Mouse (Mus musculus) ES-E14 (cell line): ENCODE measurements around the gene Crybb1. TPM values are rescaled to one million over a fixed set of nuclear protein-coding genes. Genes with fewer than 3 reads are reported as not detected.

Source experiments
- DNase-seq: peaks from one replicate; pipeline ENCODE4 v3.0.0-alpha.2; 2013; ENCODE audit warnings: low read depth, low spot score
- H3K27ac ChIP-seq: 2 replicates; pipeline ENCODE4 v1.5.1; 2012; ENCODE audit warnings: low read depth, mild to moderate bottlenecking, low read length, moderate library complexity, mixed read lengths; ENCODE audit not compliant: poor library complexity, insufficient read depth, severe bottlenecking
- H3K36me3 ChIP-seq: 2 replicates; pipeline ENCODE4 v1.6.1; 2012; ENCODE audit warnings: mild to moderate bottlenecking, low read length, moderate library complexity, mixed read lengths; ENCODE audit not compliant: control insufficient read depth, poor library complexity, insufficient read depth, severe bottlenecking
- H3K4me1 ChIP-seq, 2 experiments: fragments of 150-350 bp in 1 of 2; sonication (generic) in 1 of 2; 2 replicates each; pipeline ENCODE4 v1.6.1; 2012; ENCODE audit warnings: low read length in 2 of 2, mild to moderate bottlenecking in 1 of 2, mixed read lengths in 1 of 2; ENCODE audit not compliant: control insufficient read depth in 2 of 2, insufficient read depth in 2 of 2, poor library complexity in 1 of 2
- H3K4me3 ChIP-seq, 2 experiments: fragments of 150-350 bp in 1 of 2; sonication (generic) in 1 of 2; 2 replicates each; pipeline ENCODE4 v1.5.1; 2012; ENCODE audit warnings: low read length in 2 of 2, low read depth in 1 of 2, mild to moderate bottlenecking in 1 of 2, mixed read lengths in 1 of 2; ENCODE audit not compliant: insufficient read depth in 1 of 2, poor library complexity in 1 of 2, severe bottlenecking in 1 of 2
- H3K9ac ChIP-seq: 2 replicates; pipeline ENCODE4 v1.6.1; 2012; ENCODE audit warnings: low read depth, mild to moderate bottlenecking, low read length, mixed read lengths; ENCODE audit not compliant: poor library complexity, insufficient read depth, severe bottlenecking
- H3K9me3 ChIP-seq: fragments of 150-350 bp; sonication (generic); 2 replicates; pipeline ENCODE4 v1.6.1; 2012; ENCODE audit warnings: low read depth, mild to moderate bottlenecking, low read length; ENCODE audit not compliant: control insufficient read depth, insufficient read depth
- CHD2 ChIP-seq: IDR thresholded peaks from 2 replicates; pipeline ENCODE4 v1.6.1; 2014; ENCODE audit warnings: mild to moderate bottlenecking, low read depth, low read length, inconsistent platforms
- HCFC1 ChIP-seq: IDR thresholded peaks from 2 replicates; pipeline ENCODE4 v1.6.1; 2012; ENCODE audit warnings: low read length, inconsistent platforms, borderline replicate concordance; ENCODE audit not compliant: insufficient read depth
- MAFK ChIP-seq: IDR thresholded peaks from 2 replicates; pipeline ENCODE4 v1.6.1; 2014; ENCODE audit warnings: mild to moderate bottlenecking, low read depth, low read length, inconsistent platforms; ENCODE audit not compliant: insufficient read depth
- ZC3H11A ChIP-seq: IDR thresholded peaks from 2 replicates; pipeline ENCODE4 v1.6.1; 2012; ENCODE audit warnings: low read depth, mild to moderate bottlenecking, inconsistent platforms, low read length, borderline replicate concordance
- ZNF384 ChIP-seq: IDR thresholded peaks from 2 replicates; pipeline ENCODE4 v1.6.1; 2012; ENCODE audit warnings: low read depth, low read length, inconsistent platforms
- in situ Hi-C, 2 experiments: fragments of 600-800 bp; cut with MboI; formaldehyde crosslinking; loops; one replicate each; pipeline ENCODE4 v1.15.1; 2025; ENCODE audit warnings: low sequenced_read_pairs in 2 of 2, inconsistent platforms in 1 of 2; ENCODE audit not compliant: unreplicated experiment in 2 of 2
- total RNA-seq: library from RNA; depleted of rRNA; stranded (reverse); fragments of 300-350 nt; gene quantifications from 2 replicates; pipeline ENCODE4 v1.2.3, GENCODE M21; 2012; rRNA removed

Gene Crybb1
- not detected in 2 replicates for total RNA-seq

DNA sequence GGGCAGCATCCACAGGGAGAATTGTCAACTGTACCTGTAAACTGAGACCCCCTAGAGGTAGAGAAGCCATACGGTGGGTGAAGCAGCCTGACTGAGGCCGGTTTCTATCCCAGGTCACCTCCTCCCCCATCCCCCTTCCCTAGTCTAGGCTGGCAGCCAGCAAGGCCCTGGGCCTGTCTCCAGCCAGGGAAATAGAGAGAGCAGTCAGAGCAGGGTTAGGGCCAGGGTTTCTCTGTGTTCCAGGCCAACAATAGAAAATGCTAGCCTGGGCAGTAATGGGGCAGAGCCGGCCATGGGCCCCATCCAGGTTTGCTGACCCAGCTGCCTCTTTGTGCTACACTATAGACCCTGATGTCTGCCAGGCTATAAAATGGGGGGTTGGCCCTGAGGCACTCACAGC, at the start of gene Crybb1:
TSS of gene Crybb1 (plus strand) at position 390 of the 400 bp plus-strand sequence.
- H3K4me1 ChIP-seq: peaks cover 0 to 12% of the 10 kb centered on the region in 2 experiments; a peak in 2 of 4 replicates
- no peak within 1 kb of the TSS for H3K27ac ChIP-seq
- H3K9ac ChIP-seq: no peak within 1 kb of the TSS
- in situ Hi-C loops: no loop called here
- no peak within 1 kb of the TSS for H3K4me3 ChIP-seq
- TF ChIP-seq HCFC1 (no peak), MAFK (no peak), ZNF384 (no peak), CHD2 (no peak), ZC3H11A (no peak)
- no peak for DNase-seq
- no peaks in the 10 kb centered on the region for H3K36me3 ChIP-seq
- H3K9me3 ChIP-seq: no peaks in the 10 kb centered on the region

DNA sequence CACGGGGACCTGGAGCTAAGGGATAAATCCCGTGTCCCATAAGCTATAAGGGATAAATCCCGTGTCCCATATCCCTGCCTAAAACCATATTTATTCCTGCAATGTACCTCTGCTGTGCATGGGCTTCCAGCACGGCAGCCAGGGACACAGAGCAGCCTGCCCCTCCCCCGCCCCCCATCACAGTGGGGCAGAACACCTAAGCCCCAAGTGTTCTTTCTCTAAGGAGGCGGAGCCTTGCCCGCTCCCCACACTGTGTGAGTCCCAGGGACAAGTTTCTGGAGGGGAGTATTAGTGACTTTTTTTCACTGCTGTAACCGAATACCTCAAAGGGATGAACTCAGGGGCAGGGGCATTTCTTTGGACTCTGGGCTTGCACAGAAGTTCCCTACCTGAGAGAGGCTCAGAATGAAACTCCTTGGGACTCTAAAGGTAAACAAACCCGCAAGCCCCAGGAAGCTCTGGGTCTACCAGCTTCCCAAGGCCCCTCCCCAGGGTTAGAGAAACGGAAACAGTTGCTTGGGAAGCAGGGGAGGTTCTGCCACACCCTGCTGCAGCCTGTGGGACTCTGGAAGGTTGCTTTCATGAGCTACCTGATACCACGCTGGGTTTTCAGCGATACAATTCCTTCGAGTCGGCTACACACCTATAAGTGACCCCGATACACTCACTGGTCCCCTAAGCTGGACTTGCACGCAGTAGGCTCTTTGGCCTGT, 48.9 kb upstream of the Crybb1 start:
- in situ Hi-C loops: no loop called here
- Histone ChIP-seq H3K27ac (no peak overlapping the region), H3K4me3 (peak overlapping the region; percentile 27 to 35; a peak in 3 of 4 replicates), H3K9ac (no peak overlapping the region; the same call in 1 of the 2 replicates), H3K36me3 (no peaks in the 10 kb centered on the region), H3K9me3 (no peaks in the 10 kb centered on the region), H3K4me1 (peaks cover 5 to 12% of the 10 kb centered on the region in 2 experiments; a peak in 3 of 4 replicates)
- DNase-seq: no peak
- TF ChIP-seq HCFC1: no peak
- no peak for TF ChIP-seq ZC3H11A
- TF ChIP-seq MAFK: no peak
- TF ChIP-seq CHD2: no peak
- no peak for TF ChIP-seq ZNF384

DNA sequence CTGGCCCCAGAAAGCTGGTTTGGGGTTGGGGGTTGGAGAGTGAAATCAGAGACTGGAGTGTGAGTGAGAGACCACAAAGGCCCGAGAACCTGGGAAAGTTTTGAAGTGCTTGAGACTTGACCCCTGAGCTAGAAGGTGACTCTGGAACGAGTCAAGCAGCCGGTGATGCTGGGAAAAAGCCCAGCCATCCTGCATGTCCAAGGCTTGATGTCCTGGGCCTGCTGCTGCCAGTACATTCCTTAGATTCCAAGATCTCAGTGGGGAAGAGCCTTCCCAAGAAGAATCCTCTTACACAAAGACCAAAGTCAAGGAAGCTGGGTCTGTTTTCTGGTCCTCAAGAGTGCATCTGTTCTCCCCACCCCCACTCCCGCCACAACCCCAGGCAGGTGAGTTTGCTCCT, 47.3 kb upstream of the Crybb1 start:
- no peak overlapping the region for H3K4me3 ChIP-seq
- H3K27ac ChIP-seq: no peak overlapping the region; the same call in 1 of the 2 replicates
- no peaks in the 10 kb centered on the region for H3K36me3 ChIP-seq
- H3K4me1 ChIP-seq: peaks cover 5 to 12% of the 10 kb centered on the region in 2 experiments; a peak in 3 of 4 replicates
- no peak overlapping the region for H3K9ac ChIP-seq
- in situ Hi-C loops: no loop called here
- DNase-seq: no peak
- TF ChIP-seq ZNF384: no peak
- no peak for TF ChIP-seq CHD2
- TF ChIP-seq MAFK: no peak
- TF ChIP-seq HCFC1: no peak
- TF ChIP-seq ZC3H11A: no peak
- H3K9me3 ChIP-seq: no peaks in the 10 kb centered on the region

DNA sequence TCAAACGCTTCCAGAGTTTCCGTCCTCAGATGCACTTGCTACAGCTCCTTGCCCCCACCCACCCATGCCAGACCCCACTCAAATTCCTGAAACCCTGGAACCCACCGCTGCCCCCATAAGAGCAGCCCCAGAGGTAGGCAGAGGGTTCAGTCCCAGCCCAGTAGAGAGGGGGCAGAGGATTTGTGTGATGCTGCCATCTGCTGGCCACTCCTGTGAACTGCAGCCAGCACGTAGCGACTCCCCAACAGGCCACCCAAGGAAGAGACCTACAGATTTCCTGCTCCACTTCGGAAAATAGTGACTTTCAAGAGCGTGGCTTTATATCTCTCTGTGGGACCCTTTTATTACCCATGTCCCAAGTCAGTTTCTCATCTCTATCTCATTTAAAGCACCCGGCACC, 45.5 kb upstream of the Crybb1 start:
- TF ChIP-seq CHD2 (no peak), ZC3H11A (peak; percentile 39), ZNF384 (no peak)
- Histone ChIP-seq H3K36me3 (no peaks in the 10 kb centered on the region), H3K27ac (no peak overlapping the region), H3K9ac (no peak overlapping the region), H3K9me3 (no peaks in the 10 kb centered on the region), H3K4me3 (no peak overlapping the region), H3K4me1 (peaks cover 9 to 26% of the 10 kb centered on the region in 2 experiments)
- in situ Hi-C loops: no loop called here
- no peak for DNase-seq
